Mouse (Mus musculus) thymus, postnatal 4 days (tissue): ENCODE measurements around the gene Sstr1.

ENCODE experiments used
- DNase-seq: peaks from one replicate; pipeline ENCODE4 v3.0.0; 2021

Gene Sstr1

GRCm38 (mm10) chr12:58211163-58212071 is at the start of gene Sstr1:
Gene Sstr1 (plus strand): TSS chr12:58211772.
- DNase-seq = no peak

- no peak for DNase-seq
Measured at GRCm38 (mm10) chr12:58198810-58199209, 12.8 kb upstream of the Sstr1 start.

- DNase-seq = no peak
Measured at GRCm38 (mm10) chr12:58201190-58201589, 10.4 kb upstream of the Sstr1 start.

- DNase-seq = no peak
Measured at GRCm38 (mm10) chr12:58207956-58208355, 3.6 kb upstream of the Sstr1 start.

GRCm38 (mm10) chr12:58212261-58212923 is 820 bp downstream of the Sstr1 start:
- DNase-seq = peak; percentile 10

- DNase-seq = no peak
Measured at GRCm38 (mm10) chr12:58212924-58213450, 1.4 kb downstream of the Sstr1 start.

GRCm38 (mm10) chr12:58213451-58214288 is 2.1 kb downstream of the Sstr1 start:
- no peak for DNase-seq

- DNase-seq = no peak
Measured at GRCm38 (mm10) chr12:58214289-58215136, 2.9 kb downstream of the Sstr1 start.

- DNase-seq = no peak
Measured at GRCm38 (mm10) chr12:58216218-58216617, 4.6 kb downstream of the Sstr1 start.

GRCm38 (mm10) chr12:58219078-58219477 is 7.5 kb downstream of the Sstr1 start:
- DNase-seq = no peak

GRCm38 (mm10) chr12:58225644-58226043 is 14.1 kb downstream of the Sstr1 start:
- DNase-seq = no peak

GRCm38 (mm10) chr12:58232489-58232888 is 20.9 kb downstream of the Sstr1 start:
- no peak for DNase-seq

- DNase-seq = no peak
Measured at GRCm38 (mm10) chr12:58251901-58252300, 40.3 kb downstream of the Sstr1 start.
